Comparison of ENCODE assay signal across 26 mouse cellular contexts in the genomic region with DNA sequence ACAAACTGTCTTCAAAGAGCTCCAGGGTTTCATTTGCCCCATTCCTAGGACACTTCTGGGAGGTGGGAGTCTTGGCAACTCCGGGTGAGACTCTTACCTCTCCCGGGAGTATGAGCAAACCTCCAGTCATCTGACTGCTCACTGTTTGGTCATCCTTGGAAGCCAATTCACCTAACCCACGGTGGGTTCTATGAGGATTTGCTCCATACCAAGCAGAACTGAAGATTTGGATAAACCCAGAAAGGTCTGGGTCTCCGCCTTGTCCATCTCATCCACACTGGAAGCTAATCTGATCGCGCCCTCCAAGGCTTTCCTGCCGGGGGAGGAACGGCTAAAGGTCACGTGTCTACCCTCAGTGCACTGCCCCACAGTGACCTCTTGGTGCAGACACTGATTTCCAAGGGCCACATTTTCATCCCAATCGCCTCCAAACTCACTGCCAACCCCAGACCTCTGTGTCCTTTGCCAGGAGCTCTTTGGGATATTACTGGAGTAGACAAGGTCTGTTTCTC. TPM values are rescaled to one million over a fixed set of nuclear protein-coding genes. Genes with fewer than 3 reads are reported as not detected.
"Had no signal": no experiment of that assay in that cellular context is flagged by ENCODE, and none has a peak within 500 bp of the region (broad histone marks: within the 10 kb centered on the region; RNA-seq: fewer than 3 reads in every experiment).

No protein-coding gene starts in this region.

- H3K9ac ChIP-seq: kidney, embryonic 15.5 days; limb, embryonic 13.5 days; liver, embryonic 12.5 days; liver, embryonic 15.5 days had no signal

- DNase-seq: kidney, adult 8-10 months; kidney, postnatal 10 days; kidney, postnatal 36 days; layer of hippocampus, postnatal 36 days; liver; lung, adult 18-20 months; lung, postnatal 14 days; lung, postnatal 4 days; midbrain, embryonic 14.5 days; thymus, adult 2 months; thymus, postnatal 36 days had no signal

- H3K27ac ChIP-seq: kidney, embryonic 15.5 days; limb, embryonic 10.5 days; limb, embryonic 13.5 days; liver, embryonic 12.5 days; liver, embryonic 15.5 days; stomach, postnatal 0 days had no signal

- H3K4me1 ChIP-seq: liver, embryonic 12.5 days; liver, embryonic 15.5 days had no signal

- H3K4me3 ChIP-seq: kidney, embryonic 15.5 days; limb, embryonic 10.5 days; limb, embryonic 13.5 days; liver, embryonic 12.5 days; liver, embryonic 15.5 days had no signal

- ATAC-seq: liver, embryonic 12.5 days had no signal

- H3K27me3 ChIP-seq: kidney, embryonic 15.5 days; limb, embryonic 13.5 days; liver, embryonic 12.5 days; liver, embryonic 15.5 days had no signal

- H3K9me3 ChIP-seq: kidney, embryonic 15.5 days; limb, embryonic 10.5 days; limb, embryonic 13.5 days; liver, embryonic 12.5 days; liver, embryonic 15.5 days had no signal

- H3K36me3 ChIP-seq: limb, embryonic 10.5 days; liver, embryonic 12.5 days; liver, embryonic 15.5 days had no signal

RNA-seq across cellular contexts. Expression of gene Gprc5a, which starts 18.6 kb away (rescaled TPM):
- total RNA-seq: megakaryocyte progenitor cell, adult 5-6 weeks had no signal

RNA-seq across cellular contexts. Expression of gene Gprc5d, which starts 34.0 kb away (rescaled TPM):
- total RNA-seq: layer of hippocampus, postnatal 10 days; layer of hippocampus, postnatal 36 days; left cerebral cortex, postnatal 25 days; megakaryocyte progenitor cell, adult 5-6 weeks; megakaryocyte-erythroid progenitor cell, adult 5-6 weeks had no signal
- polyA plus RNA-seq: kidney, embryonic 15.5 days; limb, embryonic 10.5 days; limb, embryonic 13.5 days; lung, embryonic 16.5 days; midbrain, embryonic 11.5 days; midbrain, embryonic 14.5 days; neural tube, embryonic 11.5 days; neural tube, embryonic 14.5 days; stomach, embryonic 14.5 days had no signal
